Mouse (Mus musculus) E14TG2a.4 (cell line): ENCODE data around the gene Ubr4.

ENCODE experiments used
- CTCF ChIP-seq: conservative IDR thresholded peaks from 2 replicates; pipeline ENCODE4 v1.5.1; 2014; ENCODE audit warnings: low read length
- NANOG ChIP-seq: IDR thresholded peaks from 2 replicates; pipeline ENCODE4 v1.6.1; 2014; ENCODE audit warnings: borderline replicate concordance, low read length, mixed read lengths
- POU5F1 ChIP-seq: IDR thresholded peaks from 2 replicates; pipeline ENCODE4 v1.6.1; 2014; ENCODE audit warnings: low read length, borderline replicate concordance

- no peak for TF ChIP-seq CTCF
- no peak for TF ChIP-seq POU5F1
- TF ChIP-seq NANOG, result no peak
Observed at GRCm38 (mm10) chr4:139382231-139382630, 29.8 kb downstream of the Ubr4 start.
